Mouse (Mus musculus): ENCODE measurements around the gene Enox1.

GRCm38 (mm10) chr14:77689816-77690215, 533.3 kb downstream of the Enox1 start:
- TF ChIP-seq CTCF (IDR thresholded peaks at IDR 0.05; ENCODE audit: low read depth, low read length) (no peak), POLR2A (IDR thresholded peaks at IDR 0.05; ENCODE audit: borderline replicate concordance, low read depth, low read length) (no peak)
